Mouse (Mus musculus): ENCODE measurements around the gene Lrrc1. TPM values are rescaled to one million over a fixed set of nuclear protein-coding genes. Genes with fewer than 3 reads are reported as not detected.

Lrrc1 gene
- total RNA-seq, 2 experiments from 2014 or later: 6.1 to 6.2 TPM

DNA sequence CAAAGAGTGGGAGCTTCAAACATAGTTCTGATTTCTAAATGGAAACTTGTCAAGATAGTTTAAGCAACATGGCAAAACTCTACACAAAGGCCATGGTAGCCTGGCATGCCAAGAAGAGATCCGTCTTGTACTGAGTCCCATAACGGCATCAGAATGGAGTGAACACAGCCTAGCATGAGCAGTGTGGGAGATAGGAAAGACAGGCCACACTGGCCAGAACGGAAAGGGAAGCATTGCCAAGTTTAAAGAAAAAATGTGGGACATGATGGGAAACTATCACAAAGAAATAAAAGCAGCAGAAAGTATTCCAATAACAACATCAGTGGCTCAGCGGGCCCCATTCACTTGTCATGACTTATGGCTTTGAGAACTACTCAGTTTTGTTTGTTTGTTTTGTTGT is 111.2 kb downstream of the Lrrc1 start:
- intact Hi-C loops (cut with DNase I): no loop called here
- DNase-seq (ENCODE audit: low spot score in 2 of 2): no peak

DNA sequence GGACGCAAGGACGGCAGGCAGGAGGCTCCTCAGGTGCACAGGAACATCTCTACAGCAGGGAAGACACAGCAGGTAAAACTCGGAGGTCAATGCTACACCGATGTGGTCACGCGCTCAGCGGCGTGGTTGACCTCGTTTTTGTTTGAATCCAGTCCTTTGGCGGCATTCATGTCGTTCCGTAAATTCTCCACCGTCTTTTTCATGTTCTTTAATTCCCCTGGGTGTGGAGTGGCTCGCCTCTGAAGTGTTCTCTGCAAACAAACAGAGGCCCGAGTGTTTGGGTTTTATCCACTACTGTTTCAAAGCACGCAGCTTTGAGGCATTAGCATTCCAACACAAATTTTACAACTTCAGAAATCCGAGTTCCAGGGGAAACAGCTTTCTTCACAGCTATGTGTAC is 112.6 kb downstream of the Lrrc1 start:
- intact Hi-C loops (cut with DNase I): no loop called here

GRCm38 (mm10) chr9:77430413-77431087 is 114.1 kb downstream of the Lrrc1 start:
- DNase-seq (ENCODE audit: low spot score in 2 of 2): no peak
- intact Hi-C loops (cut with DNase I): no loop called here

More for the DNA sequence above, 112.6 kb downstream of the Lrrc1 start:
- no peak for DNase-seq (ENCODE audit: low spot score in 2 of 2)

DNA sequence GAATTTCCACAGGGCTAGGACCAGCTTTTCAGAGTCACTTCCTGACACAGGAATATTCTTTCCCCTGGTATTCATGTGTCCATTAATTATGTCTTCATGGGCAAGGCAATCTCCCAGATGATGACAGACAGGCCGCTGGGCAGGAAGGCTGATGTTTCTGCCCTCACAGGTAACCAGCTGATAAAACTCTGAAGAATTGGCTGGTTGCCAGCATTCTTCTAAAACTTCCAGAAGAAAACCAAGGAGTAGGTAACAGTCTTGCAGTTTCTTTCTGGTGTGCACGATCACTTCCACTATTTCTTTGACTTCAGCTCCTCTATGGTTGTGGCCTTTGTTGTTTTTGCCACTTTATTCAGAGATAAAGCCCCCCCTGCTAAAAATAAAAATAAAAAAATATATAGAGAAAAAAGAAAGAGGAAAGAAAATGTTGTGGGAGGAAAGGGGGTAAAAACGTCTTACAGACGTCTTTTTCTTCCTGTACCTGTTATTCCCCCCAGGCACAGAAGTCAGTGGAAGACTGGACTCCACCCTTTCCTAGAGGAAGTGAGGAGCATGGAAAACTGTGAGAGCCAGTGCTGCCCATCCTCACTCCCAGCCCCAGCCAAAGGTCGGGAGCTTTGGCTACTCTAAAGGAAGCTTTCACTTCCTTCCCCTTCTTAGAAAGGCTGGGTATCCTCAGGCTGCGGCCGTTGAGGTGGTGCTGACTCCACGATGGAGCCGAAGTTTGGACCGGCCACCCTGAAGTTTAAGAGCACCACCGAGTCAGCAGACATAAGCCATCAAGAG is 115.2 kb downstream of the Lrrc1 start:
- no peak for DNase-seq (ENCODE audit: low spot score in 2 of 2)
- intact Hi-C loops (cut with DNase I): loop anchor here (5.0 kb wide), 1 partner anchor 113 kb away; the partner anchor contains the start of gene Lrrc1

DNA sequence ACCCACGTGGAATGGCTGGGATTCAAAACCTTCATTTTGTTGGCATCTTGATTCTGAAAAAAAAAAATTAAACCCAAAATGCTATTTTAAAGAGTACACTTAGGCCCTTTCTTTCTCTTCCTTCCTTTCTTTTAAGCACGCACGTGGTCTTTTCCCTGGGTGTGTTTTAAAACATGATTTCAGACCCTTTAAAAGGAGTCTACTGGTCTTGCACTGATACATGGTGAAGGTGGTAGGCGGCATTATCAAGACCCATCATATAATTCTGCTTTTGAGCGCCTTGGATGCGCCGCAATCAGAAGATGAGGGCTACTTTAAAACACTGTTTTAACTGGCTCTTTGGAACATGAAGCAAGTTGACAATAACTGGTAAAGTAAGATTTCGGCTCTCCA is 115.9 kb downstream of the Lrrc1 start:
- intact Hi-C loops (cut with DNase I): loop anchor here (5.0 kb wide), 1 partner anchor 114 kb away; the partner anchor contains the start of gene Lrrc1

DNA sequence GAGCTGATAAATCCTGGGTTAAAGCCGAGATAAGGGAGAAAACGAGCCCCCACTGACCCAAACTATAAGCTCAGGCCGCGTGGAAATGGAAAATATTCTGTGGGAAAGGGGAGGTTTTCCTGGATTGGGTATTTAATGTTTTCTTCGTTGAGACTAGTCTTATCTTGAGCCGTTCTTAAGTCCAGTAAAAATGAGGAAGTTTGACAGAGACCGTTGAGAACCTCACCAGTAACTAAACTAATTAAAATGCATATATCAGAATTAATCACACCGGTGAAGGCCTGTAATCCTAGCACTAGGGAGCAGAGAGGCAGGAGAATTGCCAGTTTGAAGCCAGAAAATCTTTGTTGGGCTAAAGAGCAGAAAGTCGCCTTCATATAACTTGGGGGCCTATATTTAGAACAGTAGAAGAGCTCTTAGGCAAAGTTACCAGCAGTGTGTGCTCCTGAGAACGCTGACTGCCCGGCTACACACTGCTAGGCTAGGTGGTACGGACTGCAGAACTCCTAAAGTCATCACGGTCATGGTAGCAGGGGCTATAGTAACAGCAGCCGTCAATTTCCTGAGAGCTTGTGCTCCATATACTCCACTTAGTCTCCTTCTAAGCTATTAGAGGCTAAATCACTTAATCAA is 116.4 kb downstream of the Lrrc1 start:
- intact Hi-C loops (cut with DNase I): loop anchor here (5.0 kb wide), 1 partner anchor 114 kb away; the partner anchor contains the start of gene Lrrc1
- no peak for DNase-seq (ENCODE audit: low spot score in 2 of 2)

More for the DNA sequence above, 115.9 kb downstream of the Lrrc1 start:
- no peak for DNase-seq (ENCODE audit: low spot score in 2 of 2)

DNA sequence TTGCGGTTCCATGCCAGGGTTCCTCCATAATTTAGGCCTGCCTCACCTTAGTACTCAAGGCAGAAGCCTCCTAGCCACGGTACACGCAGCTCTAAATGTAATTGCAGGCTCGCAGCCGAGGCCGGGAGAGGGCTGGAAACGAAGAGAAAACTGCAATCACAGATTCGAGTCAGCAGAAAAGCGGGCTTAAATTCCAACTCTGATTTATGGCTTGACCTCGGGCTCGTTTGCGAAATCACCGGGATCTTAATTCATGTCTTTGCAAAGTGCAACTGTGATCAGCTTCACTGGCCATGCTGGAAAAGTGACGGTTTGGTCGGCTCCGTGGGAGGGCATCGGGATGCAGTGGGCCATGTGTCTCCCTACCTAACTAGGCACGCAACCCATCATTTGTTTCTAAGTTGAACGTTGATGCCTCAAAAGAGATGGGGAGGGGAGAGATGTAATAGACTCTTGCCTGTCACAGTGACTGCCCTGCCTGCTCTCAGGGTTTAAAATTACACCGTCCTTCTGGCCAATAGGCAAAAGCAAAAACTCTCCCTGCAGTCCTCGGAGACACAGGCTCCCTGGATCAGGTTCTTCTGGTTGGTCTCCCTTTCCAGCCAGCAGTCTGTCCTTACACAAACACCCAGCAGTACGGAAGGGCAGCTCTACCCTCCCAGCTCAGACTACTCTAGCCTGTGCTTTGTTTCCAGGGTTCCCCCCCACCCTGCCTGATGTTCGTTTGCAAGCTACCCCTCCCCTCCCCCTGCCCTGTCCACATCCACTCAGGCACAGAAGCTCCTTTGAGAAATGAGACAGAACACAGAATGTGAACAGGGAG is 117.2 kb downstream of the Lrrc1 start:
- no peak for DNase-seq (ENCODE audit: low spot score in 2 of 2)
- intact Hi-C loops (cut with DNase I): loop anchor here (5.0 kb wide), 1 partner anchor 115 kb away; the partner anchor contains the start of gene Lrrc1

- no peak for DNase-seq (ENCODE audit: low spot score in 2 of 2)
- intact Hi-C loops (cut with DNase I): loop anchor here (5.0 kb wide), 1 partner anchor 116 kb away; the partner anchor contains the start of gene Lrrc1
Measured at GRCm38 (mm10) chr9:77426110-77426509, 118.6 kb downstream of the Lrrc1 start.

- DNase-seq (ENCODE audit: low spot score in 2 of 2): no peak
- intact Hi-C loops (cut with DNase I): loop anchor here (5.0 kb wide), 1 partner anchor 117 kb away; the partner anchor contains the start of gene Lrrc1
Measured at GRCm38 (mm10) chr9:77425553-77425952, 119.1 kb downstream of the Lrrc1 start.

GRCm38 (mm10) chr9:77420200-77420585 is 124.5 kb downstream of the Lrrc1 start:
- no peak for DNase-seq (ENCODE audit: low spot score in 2 of 2)
- intact Hi-C loops (cut with DNase I): no loop called here

- intact Hi-C loops (cut with DNase I): no loop called here
- DNase-seq (ENCODE audit: low spot score in 2 of 2): no peak
Measured at GRCm38 (mm10) chr9:77419501-77420199, 125.0 kb downstream of the Lrrc1 start.

DNA sequence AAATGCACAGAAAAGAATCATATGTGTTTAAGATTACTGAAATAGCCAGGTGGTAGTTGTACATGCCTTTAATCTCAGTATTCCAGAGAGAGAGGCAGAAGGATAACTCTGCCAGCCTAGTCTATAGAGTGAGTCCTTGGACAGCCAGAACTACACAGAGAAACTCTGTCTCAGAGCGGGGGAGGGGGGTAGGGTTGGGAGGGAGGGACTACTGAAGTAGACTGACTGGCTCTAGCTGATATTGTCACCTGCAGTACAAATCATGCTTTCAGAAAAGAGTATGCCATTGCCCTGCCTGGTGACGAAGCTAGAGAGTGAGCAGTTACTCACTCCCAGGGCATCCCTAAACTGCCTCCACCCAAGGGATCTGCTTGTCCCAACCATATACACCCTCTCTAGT is 125.9 kb downstream of the Lrrc1 start:
- intact Hi-C loops (cut with DNase I): no loop called here
- DNase-seq (ENCODE audit: low spot score in 2 of 2): no peak

GRCm38 (mm10) chr9:77416486-77416885 is 128.2 kb downstream of the Lrrc1 start:
- intact Hi-C loops (cut with DNase I): no loop called here
- DNase-seq (ENCODE audit: low spot score in 2 of 2): no peak

- intact Hi-C loops (cut with DNase I): no loop called here
Measured at GRCm38 (mm10) chr9:77416002-77416401, 128.7 kb downstream of the Lrrc1 start.

GRCm38 (mm10) chr9:77411830-77412425 is 132.7 kb downstream of the Lrrc1 start:
- no peak for DNase-seq (ENCODE audit: low spot score in 2 of 2)
- intact Hi-C loops (cut with DNase I): no loop called here

More at GRCm38 (mm10) chr9:77416002-77416401, 128.7 kb downstream of the Lrrc1 start:
- no peak for DNase-seq (ENCODE audit: low spot score in 2 of 2)

DNA sequence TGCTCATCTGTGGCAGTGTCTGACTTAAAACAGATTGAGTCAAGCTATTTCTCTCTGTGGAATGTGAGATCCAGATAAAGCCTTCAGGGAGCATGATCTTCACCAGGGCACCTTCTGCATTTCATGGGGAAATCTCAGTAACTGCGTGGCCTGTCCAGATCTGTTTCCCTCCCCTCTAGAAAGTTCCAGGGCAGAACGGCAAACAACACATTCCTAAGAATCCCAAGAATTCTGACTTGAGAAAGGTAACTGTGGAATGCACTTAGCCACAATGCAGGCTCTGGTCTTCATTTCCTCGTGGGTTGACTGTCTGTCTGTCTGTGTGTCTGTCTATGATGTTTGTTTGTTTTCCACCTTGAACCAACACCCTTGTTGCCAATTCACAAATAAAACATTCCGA is 133.7 kb downstream of the Lrrc1 start:
- intact Hi-C loops (cut with DNase I): no loop called here
- no peak for DNase-seq (ENCODE audit: low spot score in 2 of 2)

DNA sequence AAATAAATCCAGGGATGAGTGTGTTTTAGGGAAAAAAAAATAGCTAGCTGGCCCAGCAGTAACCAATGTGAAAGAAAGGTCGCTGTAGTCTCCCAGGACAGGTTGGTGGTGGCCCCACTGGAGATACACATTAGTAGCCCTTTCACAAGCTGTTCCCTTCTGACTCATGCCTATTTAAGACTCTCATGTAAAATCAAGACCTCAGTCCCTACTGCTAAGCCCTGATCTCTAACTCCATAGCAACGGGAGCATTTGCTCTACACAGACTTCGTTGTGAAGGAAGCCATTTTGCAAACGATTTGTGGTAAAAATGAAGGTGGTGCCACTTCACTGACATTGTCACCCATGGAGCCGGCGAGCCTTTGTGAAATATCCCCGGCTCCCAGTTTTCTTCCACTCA is 134.1 kb downstream of the Lrrc1 start:
- intact Hi-C loops (cut with DNase I): no loop called here
- DNase-seq (ENCODE audit: low spot score in 2 of 2): no peak

GRCm38 (mm10) chr9:77408053-77408603 is 136.5 kb downstream of the Lrrc1 start:
- intact Hi-C loops (cut with DNase I): no loop called here
- no peak for DNase-seq (ENCODE audit: low spot score in 2 of 2)

All from left cerebral cortex, postnatal 36 days (tissue).